Mouse (Mus musculus): ENCODE measurements around the gene Camk2b. TPM values are rescaled to one million over a fixed set of nuclear protein-coding genes. Genes with fewer than 3 reads are reported as not detected.

The Camk2b gene
- polyA plus RNA-seq, 1 experiment from 2014 or later = 1.1 TPM

DNA sequence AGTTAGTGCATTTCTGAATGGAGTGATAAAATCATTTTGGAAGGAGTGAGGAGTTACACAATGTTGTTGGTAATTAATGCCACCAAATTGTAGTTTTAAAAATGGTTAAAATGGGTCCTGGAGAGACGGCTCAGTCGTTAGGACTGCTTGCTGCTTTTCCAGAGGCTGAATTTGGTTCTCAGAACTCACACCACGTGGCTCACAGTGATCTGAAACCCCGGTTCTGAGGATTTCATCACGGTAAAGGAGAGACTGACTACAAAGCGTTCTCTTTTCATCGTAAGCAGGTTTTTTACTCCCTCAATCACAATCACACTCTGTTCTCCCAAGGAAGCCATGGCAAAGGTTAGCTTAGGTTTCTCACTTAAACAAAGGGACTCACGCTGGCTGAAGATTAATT lies 141.5 kb downstream of the Camk2b start:
- no peak overlapping the region for H3K4me2 ChIP-seq (ENCODE audit: low read depth, low read length)
- no peak overlapping the region for H3K27ac ChIP-seq (ENCODE audit: low read length)
- peaks cover 3% of the 10 kb centered on the region; the same call in 1 of the 2 replicates for H3K4me1 ChIP-seq (replicated peaks; ENCODE audit: control insufficient read depth, insufficient read depth, low read length)
- no peaks in the 10 kb centered on the region for H3K36me3 ChIP-seq (ENCODE audit: control insufficient read depth, insufficient read depth, low read length)
- H3K9ac ChIP-seq (ENCODE audit: low read length) = no peak overlapping the region
- no peak for ATAC-seq (ENCODE audit: low read depth)
- no peak overlapping the region for H3K4me3 ChIP-seq (ENCODE audit: low read length)
- no peaks in the 10 kb centered on the region for H3K9me3 ChIP-seq (ENCODE audit: control insufficient read depth, low read length)
- H3K27me3 ChIP-seq (ENCODE audit: control insufficient read depth, insufficient read depth, low read depth, low read length) = no peaks in the 10 kb centered on the region
- WGBS = 41% methylated on average over 8 of the region's 8 CpGs

DNA sequence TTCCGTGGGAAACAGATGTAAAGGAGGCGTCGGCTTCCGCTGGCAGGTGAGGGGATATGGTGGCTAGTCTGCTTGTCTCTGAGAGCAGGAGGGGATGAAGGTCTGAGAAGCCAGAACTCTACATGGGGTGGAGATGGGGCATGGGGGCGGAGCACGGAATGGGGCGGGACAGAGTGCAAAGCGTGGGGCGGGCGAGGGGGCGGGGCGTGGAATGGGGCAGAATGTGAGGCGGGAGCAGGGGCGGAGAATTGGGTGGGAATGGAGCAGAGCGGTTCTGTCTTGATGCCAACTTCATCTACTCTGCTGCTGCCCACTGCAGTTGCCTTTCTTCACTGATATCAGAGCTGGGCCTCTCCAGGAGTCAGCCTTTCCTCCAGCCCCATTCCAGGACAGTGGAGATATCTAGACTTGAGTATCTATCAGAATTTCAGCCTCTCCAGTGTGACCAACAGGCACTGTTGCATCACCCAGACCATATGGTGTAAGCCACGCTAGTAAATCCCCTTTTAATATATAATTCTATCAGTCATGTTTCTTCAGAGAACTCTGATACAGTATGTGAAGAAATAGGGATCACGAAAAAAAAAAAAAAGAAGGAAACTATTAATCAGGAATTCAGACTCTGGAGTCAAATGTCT lies 145.7 kb downstream of the Camk2b start:
- ATAC-seq (ENCODE audit: low read depth) = peak; percentile 56; the same call in 1 of the 2 replicates
- H3K27ac ChIP-seq (ENCODE audit: low read length) = no peak overlapping the region

More for the DNA sequence above, 145.7 kb downstream of the Camk2b start:
- no peaks in the 10 kb centered on the region for H3K9me3 ChIP-seq (ENCODE audit: control insufficient read depth, low read length)
- peaks cover 3% of the 10 kb centered on the region; the same call in 1 of the 2 replicates for H3K4me1 ChIP-seq (replicated peaks; ENCODE audit: control insufficient read depth, insufficient read depth, low read length)
- no peak overlapping the region for H3K4me3 ChIP-seq (ENCODE audit: low read length)
- no peak overlapping the region for H3K9ac ChIP-seq (ENCODE audit: low read length)
- no peaks in the 10 kb centered on the region for H3K36me3 ChIP-seq (ENCODE audit: control insufficient read depth, insufficient read depth, low read length)
- WGBS = 31% methylated on average over 17 of the region's 17 CpGs
- H3K27me3 ChIP-seq (ENCODE audit: control insufficient read depth, insufficient read depth, low read depth, low read length) = no peaks in the 10 kb centered on the region
- H3K4me2 ChIP-seq (ENCODE audit: low read depth, low read length) = no peak overlapping the region

Other genes with a start within 250 kb of the Camk2b start
- gene Polm, start 228.3 kb downstream of the Camk2b start, polyA plus RNA-seq (2015; fragmentation: Nextera tagmentation; extraction: Ambion mirVana) = 8.0 and 8.4 TPM in 2 replicates
- gene Aebp1, start 204.4 kb downstream of the Camk2b start, polyA plus RNA-seq (2015; fragmentation: Nextera tagmentation; extraction: Ambion mirVana) = 35.1 and 37.4 TPM in 2 replicates
- gene Pold2, start 188.1 kb downstream of the Camk2b start, polyA plus RNA-seq (2015; fragmentation: Nextera tagmentation; extraction: Ambion mirVana) = 127 and 139 TPM in 2 replicates
- 450 and 673 TPM in 2 replicates for gene Myl7, start 167.6 kb downstream of the Camk2b start, polyA plus RNA-seq (2015; fragmentation: Nextera tagmentation; extraction: Ambion mirVana)
- gene Gck, start 116.3 kb downstream of the Camk2b start, polyA plus RNA-seq (2015; fragmentation: Nextera tagmentation; extraction: Ambion mirVana) = 1.3 and 1.6 TPM in 2 replicates
- gene Ykt6, start 110.7 kb downstream of the Camk2b start, polyA plus RNA-seq (2015; fragmentation: Nextera tagmentation; extraction: Ambion mirVana) = 52.3 and 53.1 TPM in 2 replicates
- 0.30 and 0.33 TPM in 2 replicates for gene A730071L15Rik, start 133.7 kb upstream of the Camk2b start, polyA plus RNA-seq (2015; fragmentation: Nextera tagmentation; extraction: Ambion mirVana)
- 36.0 and 37.0 TPM in 2 replicates for gene Nudcd3, start 134.1 kb upstream of the Camk2b start, polyA plus RNA-seq (2015; fragmentation: Nextera tagmentation; extraction: Ambion mirVana)
- 0.06 TPM in 1 of 2 replicates, not detected in the other for gene Npc1l1, start 163.8 kb upstream of the Camk2b start, polyA plus RNA-seq (2015; fragmentation: Nextera tagmentation; extraction: Ambion mirVana)
- 79.0 and 80.8 TPM in 2 replicates for gene Ddx56, start 201.4 kb upstream of the Camk2b start, polyA plus RNA-seq (2015; fragmentation: Nextera tagmentation; extraction: Ambion mirVana)
- gene Tmed4, start 208.5 kb upstream of the Camk2b start, polyA plus RNA-seq (2015; fragmentation: Nextera tagmentation; extraction: Ambion mirVana) = 99.9 and 104 TPM in 2 replicates
- 113 and 114 TPM in 2 replicates for gene Ogdh, start 225.3 kb upstream of the Camk2b start, polyA plus RNA-seq (2015; fragmentation: Nextera tagmentation; extraction: Ambion mirVana)

Data from lung, embryonic 16.5 days (tissue).